Comparison of ENCODE assay signal across 27 mouse cellular contexts in the genomic region with DNA sequence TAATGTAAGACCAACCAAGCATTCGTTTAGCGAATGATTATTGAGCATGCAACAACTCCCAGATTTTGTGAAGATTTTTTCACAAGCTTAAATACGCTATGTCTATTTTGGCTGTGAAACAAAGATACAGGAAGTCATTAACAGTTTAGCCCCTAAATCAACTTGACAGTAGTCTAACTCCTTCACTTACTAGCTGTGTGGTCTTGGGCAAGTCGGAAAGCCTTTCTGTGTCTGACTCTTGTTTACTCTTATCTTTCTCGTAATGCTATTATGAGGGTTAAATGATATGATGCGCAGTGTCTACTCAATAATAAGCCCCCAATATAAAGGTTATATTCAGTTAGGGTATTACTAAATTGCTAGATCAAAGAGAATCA. TPM values are rescaled to one million over a fixed set of nuclear protein-coding genes. Genes with fewer than 3 reads are reported as not detected.
DNase-seq lines count a peak whose midpoint lies in the region; ATAC-seq and TF ChIP-seq lines count a peak whose summit lies in the region.
"Had no signal": no experiment of that assay in that cellular context is flagged by ENCODE, and none has a peak within 500 bp of the region (broad histone marks: within the 10 kb centered on the region; RNA-seq: fewer than 3 reads in every experiment).

No protein-coding gene starts in this region.

- no peak for TF ChIP-seq CTCF in lung, embryonic 14.5 days (IDR thresholded peaks at IDR 0.05; ENCODE audit: low read depth)

- no peaks in the 10 kb centered on the region for H3K36me3 ChIP-seq in forebrain, embryonic 10.5 days (replicated peaks)
- H3K36me3 ChIP-seq in forebrain, embryonic 15.5 days, result no peaks in the 10 kb centered on the region
- H3K36me3 ChIP-seq in kidney, embryonic 15.5 days, result no peaks in the 10 kb centered on the region
- H3K36me3 ChIP-seq in lung, embryonic 14.5 days (ENCODE audit: insufficient read depth), result no peaks in the 10 kb centered on the region
- no peaks in the 10 kb centered on the region for H3K36me3 ChIP-seq in hindbrain, embryonic 11.5 days (ENCODE audit: control insufficient read depth, insufficient read depth, low read length)
- H3K36me3 ChIP-seq: hindbrain, embryonic 13.5 days; liver, embryonic 15.5 days; midbrain, embryonic 13.5 days had no signal

- ATAC-seq in forebrain, embryonic 15.5 days (replicated peaks), result no peak
- peak; percentile 69 for ATAC-seq in kidney, embryonic 15.5 days (replicated peaks; ENCODE audit: low FRiP score)
- peak; percentile 35; the same call in 1 of the 2 replicates for ATAC-seq in lung, embryonic 14.5 days (ENCODE audit: insufficient read depth)
- 0 out of 2 replicates have a peak, but pooled peaks have one; percentile 44 for ATAC-seq in granulocyte monocyte progenitor cell, adult 5-6 weeks (replicated peaks; ENCODE audit: poor library complexity, severe bottlenecking)
- ATAC-seq in hindbrain, embryonic 11.5 days (ENCODE audit: low FRiP score), result no peak
- ATAC-seq: midbrain, embryonic 13.5 days had no signal

- 0 out of 2 replicates have a peak, but pooled peaks cover 4% of the 10 kb centered on the region for H3K9me3 ChIP-seq in forebrain, embryonic 10.5 days
- H3K9me3 ChIP-seq in forebrain, embryonic 15.5 days, result no peaks in the 10 kb centered on the region
- no peaks in the 10 kb centered on the region for H3K9me3 ChIP-seq in kidney, embryonic 15.5 days (replicated peaks)
- no peaks in the 10 kb centered on the region for H3K9me3 ChIP-seq in lung, embryonic 14.5 days (ENCODE audit: low read depth, low read length)
- H3K9me3 ChIP-seq in hindbrain, embryonic 11.5 days (ENCODE audit: control insufficient read depth, low read length), result no peaks in the 10 kb centered on the region
- H3K9me3 ChIP-seq: hindbrain, embryonic 13.5 days; liver, embryonic 15.5 days; midbrain, embryonic 13.5 days had no signal

- no peaks in the 10 kb centered on the region for H3K27me3 ChIP-seq in forebrain, embryonic 10.5 days (ENCODE audit: poor library complexity, severe bottlenecking)
- H3K27me3 ChIP-seq in forebrain, embryonic 15.5 days, result no peaks in the 10 kb centered on the region
- no peaks in the 10 kb centered on the region for H3K27me3 ChIP-seq in kidney, embryonic 15.5 days
- no peaks in the 10 kb centered on the region for H3K27me3 ChIP-seq in lung, embryonic 14.5 days (ENCODE audit: insufficient read depth, low read length)
- no peaks in the 10 kb centered on the region for H3K27me3 ChIP-seq in hindbrain, embryonic 11.5 days (ENCODE audit: control insufficient read depth, insufficient read depth, low read length)
- H3K27me3 ChIP-seq: hindbrain, embryonic 13.5 days; liver, embryonic 15.5 days; megakaryocyte, embryonic 14.5 days; midbrain, embryonic 13.5 days had no signal

- H3K9ac ChIP-seq in forebrain, embryonic 15.5 days (replicated peaks), result no peak overlapping the region
- no peak overlapping the region for H3K9ac ChIP-seq in kidney, embryonic 15.5 days
- H3K9ac ChIP-seq in lung, embryonic 14.5 days, result no peak overlapping the region
- H3K9ac ChIP-seq in hindbrain, embryonic 11.5 days (ENCODE audit: low read depth, low read length), result no peak overlapping the region
- H3K9ac ChIP-seq: hindbrain, embryonic 13.5 days; liver, embryonic 15.5 days; midbrain, embryonic 13.5 days had no signal

- H3K4me1 ChIP-seq in forebrain, embryonic 10.5 days, result peaks cover 17% of the 10 kb centered on the region
- H3K4me1 ChIP-seq in forebrain, embryonic 15.5 days, result 0 out of 2 replicates have a peak, but pooled peaks cover 6% of the 10 kb centered on the region
- peaks cover 9% of the 10 kb centered on the region; the same call in 1 of the 2 replicates for H3K4me1 ChIP-seq in kidney, embryonic 15.5 days
- no peaks in the 10 kb centered on the region for H3K4me1 ChIP-seq in lung, embryonic 14.5 days (ENCODE audit: insufficient read depth)
- no peaks in the 10 kb centered on the region for H3K4me1 ChIP-seq in hindbrain, embryonic 11.5 days (replicated peaks; ENCODE audit: control insufficient read depth, insufficient read depth, low read length)
- H3K4me1 ChIP-seq: megakaryocyte, embryonic 14.5 days; midbrain, embryonic 13.5 days had no signal

- H3K4me3 ChIP-seq in forebrain, embryonic 10.5 days, result no peak overlapping the region
- H3K4me3 ChIP-seq in forebrain, embryonic 15.5 days, result no peak overlapping the region
- H3K4me3 ChIP-seq in kidney, embryonic 15.5 days (replicated peaks), result no peak overlapping the region
- H3K4me3 ChIP-seq in lung, embryonic 14.5 days (ENCODE audit: low read depth, low read length), result no peak overlapping the region
- no peak overlapping the region for H3K4me3 ChIP-seq in hindbrain, embryonic 11.5 days (ENCODE audit: low read depth, low read length)
- H3K4me3 ChIP-seq: hindbrain, embryonic 13.5 days; liver, embryonic 15.5 days; megakaryocyte, embryonic 14.5 days; midbrain, embryonic 13.5 days had no signal

- no peak for DNase-seq in forebrain, embryonic 10.5 days (ENCODE audit: extremely low spot score, low spot score)
- DNase-seq in kidney, adult 9 months, result no peak
- no peak for DNase-seq in lung, embryonic 14.5 days
- no peak for DNase-seq in lung, adult 18-20 months
- no peak for DNase-seq in hindbrain, embryonic 11.5 days (ENCODE audit: low spot score)
- DNase-seq: adrenal gland, postnatal 14 days; cerebellum, adult 11 months; cerebellum, adult 9-10 months; cerebellum, postnatal 36 days; gastrocnemius, postnatal 14 days; heart, adult 18-20 months; heart, postnatal 36 days; kidney, adult 2 months; kidney, postnatal 4 days; lung, postnatal 36 days; spleen, adult 18-20 months; thymus, postnatal 14 days had no signal

- 87% methylated on average over 6 of the region's 6 CpGs for WGBS in forebrain, embryonic 10.5 days
- WGBS in forebrain, embryonic 15.5 days, result 73% methylated on average over 6 of the region's 6 CpGs
- WGBS in kidney, embryonic 15.5 days, result 30% methylated on average over 6 of the region's 6 CpGs
- 50% methylated on average over 6 of the region's 6 CpGs for WGBS in lung, embryonic 14.5 days
- 81% methylated on average over 6 of the region's 6 CpGs for WGBS in hindbrain, embryonic 11.5 days

- no peak overlapping the region for H3K4me2 ChIP-seq in forebrain, embryonic 15.5 days (replicated peaks)
- peak overlapping the region; percentile 21; the same call in 1 of the 2 replicates for H3K4me2 ChIP-seq in kidney, embryonic 15.5 days
- no peak overlapping the region for H3K4me2 ChIP-seq in lung, embryonic 14.5 days
- no peak overlapping the region for H3K4me2 ChIP-seq in hindbrain, embryonic 11.5 days (replicated peaks; ENCODE audit: low read depth, low read length)
- H3K4me2 ChIP-seq: heart, embryonic 11.5 days; hindbrain, embryonic 13.5 days; liver, embryonic 15.5 days; midbrain, embryonic 13.5 days had no signal

- 0 out of 2 replicates have a peak overlapping the region, but pooled peaks have one; percentile 72 for H3K27ac ChIP-seq in forebrain, embryonic 10.5 days
- no peak overlapping the region for H3K27ac ChIP-seq in forebrain, embryonic 15.5 days (replicated peaks)
- H3K27ac ChIP-seq in kidney, embryonic 15.5 days, result peak overlapping the region; percentile 80
- no peak overlapping the region for H3K27ac ChIP-seq in lung, embryonic 14.5 days (ENCODE audit: low read depth)
- no peak overlapping the region for H3K27ac ChIP-seq in hindbrain, embryonic 11.5 days (ENCODE audit: low read depth, low read length)
- H3K27ac ChIP-seq: liver, embryonic 15.5 days; midbrain, embryonic 13.5 days had no signal

RNA-seq across cellular contexts. Expression of a gene that starts 23.8 kb away (rescaled TPM):
- 27.0 and 29.0 TPM in 2 replicates for polyA plus RNA-seq in forebrain, embryonic 10.5 days (2016; fragmentation: Nextera tagmentation; extraction: Ambion mirVana)
- polyA plus RNA-seq in forebrain, embryonic 15.5 days (2015; fragmentation: Nextera tagmentation; extraction: Ambion mirVana), result 116 and 123 TPM in 2 replicates
- polyA plus RNA-seq in kidney, embryonic 15.5 days (2015; fragmentation: Nextera tagmentation; extraction: Ambion mirVana), result 16.6 and 17.8 TPM in 2 replicates
- polyA plus RNA-seq in lung, embryonic 14.5 days (2014; fragmentation: Nextera tagmentation; extraction: Ambion mirVana), result 24.5 and 26.1 TPM in 2 replicates
- not detected in 2 replicates for total RNA-seq in granulocyte monocyte progenitor cell, adult 5-6 weeks (2014; fragmentation: Nextera tagmentation)
- total RNA-seq in granulocyte monocyte progenitor cell, adult 5-6 weeks (2017), result 1.5 TPM in 1 of 2 replicates, not detected in the other
- polyA plus RNA-seq in hindbrain, embryonic 11.5 days (2014; fragmentation: Nextera tagmentation; extraction: Ambion mirVana), result 41.8 and 50.2 TPM in 2 replicates
- total RNA-seq: MEL; neutrophil, adult 5-6 weeks had no signal

Comparison
In these comparisons a context has a peak if more than half of its experiments do, and no peak if none do; other contexts are left out.
1. H3K27ac ChIP-seq: peak in forebrain, embryonic 10.5 days (single experiment) and kidney, embryonic 15.5 days (single experiment); none in forebrain, embryonic 15.5 days (single experiment), lung, embryonic 14.5 days (single experiment) and hindbrain, embryonic 11.5 days (single experiment).
2. ATAC-seq: peak in kidney, embryonic 15.5 days (single experiment), lung, embryonic 14.5 days (single experiment) and granulocyte monocyte progenitor cell, adult 5-6 weeks (single experiment); none in forebrain, embryonic 15.5 days (single experiment) and hindbrain, embryonic 11.5 days (single experiment).